Mouse (Mus musculus): ENCODE measurements around the gene Qk. TPM values are rescaled to one million over a fixed set of nuclear protein-coding genes. Genes with fewer than 3 reads are reported as not detected.

Gene Qk
- 8.3 and 10.2 TPM in 2 replicates for polyA plus RNA-seq (2012)

GRCm38 (mm10) chr17:10319685-10320455, at the start of gene Qk:
Gene Qk (minus strand): TSS chr17:10319854.

